Mouse (Mus musculus) hindbrain, embryonic 16.5 days (tissue): ENCODE measurements at regions not wholly inside any gene's neighbourhood (a gene's known extent, or its start where the extent isn't known, plus 50 kb on each side); places are given as distances from the start of the nearest gene placed in this dataset.

Experiments
- ATAC-seq: fragments of 200-750 bp; cut with Nextera tagmentation; 2 replicates; pipeline ENCODE4 v1.8.0; 2017; ENCODE audit warnings: moderate TSS enrichment, moderate library complexity
- H3K27ac ChIP-seq: fragments of 300-500 bp; sonication (generic); 2 replicates; pipeline ENCODE4 v1.5.1; 2014; ENCODE audit warnings: low read depth, mild to moderate bottlenecking, control low read depth, low read length, moderate library complexity
- H3K27me3 ChIP-seq: fragments of 300-500 bp; sonication (generic); replicated peaks from 2 replicates; pipeline ENCODE4 v1.6.1; 2014; ENCODE audit warnings: low read length; ENCODE audit not compliant: control insufficient read depth, insufficient read depth
- H3K36me3 ChIP-seq: fragments of 300-500 bp; sonication (generic); 2 replicates; pipeline ENCODE4 v1.6.1; 2014; ENCODE audit warnings: mild to moderate bottlenecking, low read length, moderate library complexity, mixed read lengths; ENCODE audit not compliant: control insufficient read depth, insufficient read depth
- H3K4me1 ChIP-seq: fragments of 300-500 bp; sonication (generic); 2 replicates; pipeline ENCODE4 v1.6.1; 2014; ENCODE audit warnings: low read depth, low read length; ENCODE audit not compliant: control insufficient read depth, insufficient read depth
- H3K4me2 ChIP-seq: fragments of 300-500 bp; sonication (generic); 2 replicates; pipeline ENCODE4 v1.6.1; 2014; ENCODE audit warnings: mild to moderate bottlenecking, low read length, control low read depth, moderate library complexity
- H3K4me3 ChIP-seq: fragments of 300-500 bp; sonication (generic); 2 replicates; pipeline ENCODE4 v1.5.1; 2014; ENCODE audit warnings: mild to moderate bottlenecking, low read length, control low read depth, moderate library complexity
- H3K9ac ChIP-seq: fragments of 300-500 bp; sonication (generic); 2 replicates; pipeline ENCODE4 v1.6.1; 2014; ENCODE audit warnings: low read depth, mild to moderate bottlenecking, control low read depth, low read length, moderate library complexity
- H3K9me3 ChIP-seq: fragments of 300-500 bp; sonication (generic); 2 replicates; pipeline ENCODE4 v1.6.1; 2014; ENCODE audit warnings: mild to moderate bottlenecking, low read length, moderate library complexity; ENCODE audit not compliant: control insufficient read depth
- WGBS: fragments of 180-500 bp; shearing (Covaris S2); extraction: QIAGEN DNeasy Blood & Tissue Kit; methylation state at CpG from one replicate; pipeline ENCODE4 v1.1.7; 2014; 5-methylcytosine and 5-hydroxymethylcytosine counted together

DNA sequence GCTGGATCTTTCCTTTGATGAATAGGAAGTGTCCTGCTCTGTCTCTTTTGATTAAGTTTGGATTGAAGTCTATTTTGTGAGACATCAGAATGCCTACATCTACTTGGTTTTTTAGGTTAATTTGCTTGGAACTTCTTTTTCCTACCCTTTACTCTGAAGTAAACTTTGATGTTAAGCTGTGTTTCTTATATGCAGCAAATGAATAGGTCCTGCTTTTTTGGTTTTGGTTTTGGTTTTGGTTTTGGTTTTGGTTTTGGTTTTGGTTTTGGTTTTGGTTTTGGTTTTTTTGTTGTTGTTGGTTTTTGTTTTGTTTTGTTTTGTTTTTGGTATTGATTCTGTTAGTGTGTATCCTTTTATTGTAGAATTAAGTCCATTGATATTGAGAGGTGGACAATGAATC, 894.1 kb upstream of the Gm7489 start:
- no peak overlapping the region for H3K4me2 ChIP-seq
- no peak overlapping the region for H3K9ac ChIP-seq
- no peaks in the 10 kb centered on the region for H3K9me3 ChIP-seq
- no peak for ATAC-seq
- H3K27ac ChIP-seq, result no peak overlapping the region
- H3K36me3 ChIP-seq, result no peaks in the 10 kb centered on the region
- H3K4me3 ChIP-seq, result no peak overlapping the region
- no peaks in the 10 kb centered on the region for H3K27me3 ChIP-seq
- no peaks in the 10 kb centered on the region for H3K4me1 ChIP-seq

DNA sequence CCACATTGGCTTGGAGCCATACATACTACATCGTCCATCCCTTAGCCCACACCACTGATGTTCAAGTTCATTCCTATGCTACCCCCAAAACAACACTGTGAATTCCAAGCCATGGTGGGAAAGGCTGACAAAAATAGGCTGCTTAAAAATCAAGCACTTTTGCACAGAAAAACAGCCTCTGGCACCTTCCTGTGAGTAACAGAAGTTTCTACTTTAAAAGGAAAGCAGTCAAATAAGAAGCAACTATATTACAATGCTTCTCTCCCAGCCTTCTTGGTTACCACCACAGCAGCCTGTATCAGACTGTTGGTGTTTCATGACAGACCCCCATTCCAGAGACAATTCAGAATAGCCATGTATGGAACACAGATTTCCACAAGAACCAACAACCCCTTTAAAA, 890.4 kb upstream of the Gm7489 start:
- Histone ChIP-seq H3K4me1 (no peaks in the 10 kb centered on the region), H3K9ac (no peak overlapping the region), H3K9me3 (no peaks in the 10 kb centered on the region), H3K27ac (no peak overlapping the region), H3K4me3 (no peak overlapping the region), H3K27me3 (no peaks in the 10 kb centered on the region), H3K4me2 (no peak overlapping the region), H3K36me3 (no peaks in the 10 kb centered on the region)
- 77% methylated on average over 1 of the region's 1 CpGs for WGBS
- ATAC-seq, result no peak

- Histone ChIP-seq H3K4me3 (no peak overlapping the region), H3K9me3 (no peaks in the 10 kb centered on the region), H3K27me3 (no peaks in the 10 kb centered on the region), H3K4me1 (no peaks in the 10 kb centered on the region), H3K27ac (no peak overlapping the region), H3K9ac (no peak overlapping the region), H3K36me3 (no peaks in the 10 kb centered on the region), H3K4me2 (no peak overlapping the region)
- ATAC-seq, result no peak
- 90% methylated on average over 2 of the region's 2 CpGs for WGBS
Measured at GRCm38 (mm10) chr15:52999200-52999599, 885.5 kb upstream of the Gm7489 start.

- 81% methylated on average over 2 of the region's 2 CpGs for WGBS
- Histone ChIP-seq H3K27ac (no peak overlapping the region), H3K4me2 (no peak overlapping the region), H3K27me3 (no peaks in the 10 kb centered on the region), H3K9me3 (no peaks in the 10 kb centered on the region), H3K9ac (no peak overlapping the region), H3K4me3 (no peak overlapping the region), H3K4me1 (no peaks in the 10 kb centered on the region), H3K36me3 (no peaks in the 10 kb centered on the region)
- ATAC-seq, result no peak
Measured at GRCm38 (mm10) chr15:52999776-53000175, 884.9 kb upstream of the Gm7489 start.

DNA sequence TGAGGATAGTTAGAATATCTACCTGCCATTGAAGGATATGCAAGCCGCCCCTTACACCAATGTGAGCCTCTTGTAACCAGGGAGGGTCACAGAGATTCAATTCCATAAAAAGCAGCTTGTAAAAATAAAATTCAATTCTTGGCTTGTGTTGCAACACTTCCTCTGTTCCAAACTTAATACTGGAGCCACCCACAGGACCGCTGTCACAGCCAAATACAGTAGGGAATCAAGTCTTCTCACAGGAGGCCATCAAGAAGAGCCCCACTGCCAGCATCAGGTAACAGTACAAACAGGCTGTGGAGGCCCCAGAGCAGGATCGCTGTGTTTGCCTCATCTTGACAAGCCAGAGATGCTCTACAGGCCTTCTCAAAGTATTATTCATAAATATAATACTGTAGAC, 883.3 kb upstream of the Gm7489 start:
- H3K4me1 ChIP-seq, result no peaks in the 10 kb centered on the region
- 85% methylated on average over 3 of the region's 3 CpGs for WGBS
- H3K4me2 ChIP-seq, result no peak overlapping the region
- no peak overlapping the region for H3K27ac ChIP-seq
- no peaks in the 10 kb centered on the region for H3K27me3 ChIP-seq
- H3K9me3 ChIP-seq, result no peaks in the 10 kb centered on the region
- H3K9ac ChIP-seq, result no peak overlapping the region
- H3K36me3 ChIP-seq, result no peaks in the 10 kb centered on the region
- H3K4me3 ChIP-seq, result no peak overlapping the region
- no peak for ATAC-seq

GRCm38 (mm10) chr15:53001964-53002363, 882.7 kb upstream of the Gm7489 start:
- no peak overlapping the region for H3K9ac ChIP-seq
- H3K27ac ChIP-seq, result no peak overlapping the region
- no peak for ATAC-seq
- no peak overlapping the region for H3K4me2 ChIP-seq
- no peak overlapping the region for H3K4me3 ChIP-seq
- no peaks in the 10 kb centered on the region for H3K36me3 ChIP-seq
- WGBS, result 85% methylated on average over 4 of the region's 4 CpGs
- no peaks in the 10 kb centered on the region for H3K4me1 ChIP-seq
- no peaks in the 10 kb centered on the region for H3K9me3 ChIP-seq
- H3K27me3 ChIP-seq, result no peaks in the 10 kb centered on the region

DNA sequence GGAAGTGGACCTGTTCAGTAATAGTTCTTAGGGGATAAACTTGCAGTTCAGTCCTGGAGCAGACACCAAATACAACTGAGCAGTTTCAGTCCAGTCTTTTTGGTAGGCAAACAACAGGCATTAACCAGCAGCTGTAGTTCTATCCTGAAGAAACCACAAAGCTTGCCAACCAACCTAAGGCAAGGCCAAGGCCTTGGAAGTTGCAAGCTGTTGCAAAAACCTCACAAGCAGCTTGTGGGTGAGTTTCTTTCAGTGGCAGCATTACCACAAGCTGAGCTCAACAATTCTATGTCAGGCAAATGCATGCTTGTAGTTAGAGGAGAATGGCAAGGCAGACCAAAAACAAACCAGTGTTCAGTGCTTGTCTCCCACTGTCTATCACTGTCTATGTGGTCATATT, 880.6 kb upstream of the Gm7489 start:
- ATAC-seq, result no peak
- H3K4me3 ChIP-seq, result no peak overlapping the region
- no peak overlapping the region for H3K4me2 ChIP-seq

DNA sequence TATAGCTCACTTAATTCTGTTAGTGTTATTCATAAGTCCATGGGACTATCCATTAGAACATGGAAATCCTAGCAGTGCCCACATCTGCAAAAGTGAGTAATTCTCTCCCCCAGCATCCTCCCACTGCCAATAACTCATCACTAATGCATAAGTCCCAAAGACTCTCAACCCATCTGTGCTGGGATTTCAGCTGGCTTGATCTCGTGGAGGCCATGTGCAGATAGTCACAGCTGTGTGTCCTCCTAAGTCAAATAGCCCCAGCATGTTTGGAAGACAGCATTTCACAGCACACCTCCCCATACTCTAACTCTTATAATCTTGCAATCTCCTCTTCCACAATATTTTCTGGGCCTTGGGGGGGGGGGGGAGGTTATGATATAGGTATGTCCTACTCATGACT, 877.9 kb upstream of the Gm7489 start:
- Histone ChIP-seq H3K4me3 (no peak overlapping the region), H3K27ac (no peak overlapping the region), H3K9me3 (no peaks in the 10 kb centered on the region), H3K36me3 (no peaks in the 10 kb centered on the region), H3K4me1 (no peaks in the 10 kb centered on the region), H3K27me3 (no peaks in the 10 kb centered on the region), H3K9ac (no peak overlapping the region), H3K4me2 (no peak overlapping the region)
- WGBS, result 78% methylated on average over 1 of the region's 1 CpGs
- no peak for ATAC-seq

More for the DNA sequence above, 880.6 kb upstream of the Gm7489 start:
- H3K9me3 ChIP-seq, result no peaks in the 10 kb centered on the region
- no peak overlapping the region for H3K27ac ChIP-seq
- no peaks in the 10 kb centered on the region for H3K36me3 ChIP-seq
- no peaks in the 10 kb centered on the region for H3K27me3 ChIP-seq
- no peaks in the 10 kb centered on the region for H3K4me1 ChIP-seq
- no peak overlapping the region for H3K9ac ChIP-seq

DNA sequence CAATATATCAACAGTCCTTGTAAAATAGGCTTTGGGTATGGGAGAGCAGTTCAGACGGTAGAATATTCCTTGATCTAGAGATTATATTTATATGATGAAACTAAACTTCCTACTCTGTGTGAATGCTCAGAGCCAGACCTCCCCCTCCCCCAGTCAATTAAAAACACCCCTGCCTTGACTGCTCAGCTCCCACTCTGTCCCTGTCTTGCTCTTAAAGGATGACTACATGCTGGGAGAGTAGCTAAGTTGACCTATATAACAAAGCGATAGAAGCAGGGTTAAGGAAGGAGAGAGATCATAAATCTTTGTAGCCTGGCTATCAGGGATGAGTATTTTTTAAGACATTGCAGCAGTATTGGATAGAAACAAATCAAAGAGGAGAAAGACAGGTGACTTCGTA, 875.4 kb upstream of the Gm7489 start:
- Histone ChIP-seq H3K9me3 (no peaks in the 10 kb centered on the region), H3K9ac (no peak overlapping the region), H3K36me3 (no peaks in the 10 kb centered on the region), H3K4me2 (no peak overlapping the region), H3K27ac (no peak overlapping the region), H3K27me3 (no peaks in the 10 kb centered on the region), H3K4me3 (no peak overlapping the region), H3K4me1 (no peaks in the 10 kb centered on the region)
- ATAC-seq, result no peak
- WGBS, result 85% methylated on average over 3 of the region's 3 CpGs
